Mouse (Mus musculus) heart, embryonic 12.5 days (tissue): ENCODE data around the gene Kmt5a. TPM values are rescaled to one million over a fixed set of nuclear protein-coding genes. Genes with fewer than 3 reads are reported as not detected.

Source experiments
- ATAC-seq: fragments of 200-750 bp; cut with Nextera tagmentation; 2 replicates; pipeline ENCODE4 v1.8.0; 2017; ENCODE audit warnings: moderate TSS enrichment, moderate library complexity; ENCODE audit not compliant: insufficient number of reproducible peaks, low FRiP score
- H3K27ac ChIP-seq: fragments of 300-500 bp; sonication (generic); 2 replicates; pipeline ENCODE4 v1.5.1; 2016; ENCODE audit warnings: mild to moderate bottlenecking, moderate library complexity; ENCODE audit not compliant: poor library complexity, severe bottlenecking
- H3K27me3 ChIP-seq: fragments of 300-500 bp; sonication (generic); replicated peaks from 2 replicates; pipeline ENCODE4 v1.6.1; 2016; ENCODE audit warnings: mild to moderate bottlenecking, moderate library complexity
- H3K36me3 ChIP-seq: fragments of 300-500 bp; sonication (generic); 2 replicates; pipeline ENCODE4 v1.6.1; 2016; ENCODE audit warnings: mild to moderate bottlenecking, moderate library complexity
- H3K4me1 ChIP-seq: fragments of 300-500 bp; sonication (generic); replicated peaks from 2 replicates; pipeline ENCODE4 v1.6.1; 2016; ENCODE audit warnings: mild to moderate bottlenecking
- H3K4me2 ChIP-seq: fragments of 300-500 bp; sonication (generic); 2 replicates; pipeline ENCODE4 v1.6.1; 2016; ENCODE audit warnings: mild to moderate bottlenecking, moderate library complexity
- H3K4me3 ChIP-seq: fragments of 300-500 bp; sonication (generic); 2 replicates; pipeline ENCODE4 v1.5.1; 2016; ENCODE audit warnings: mild to moderate bottlenecking
- H3K9ac ChIP-seq: fragments of 300-500 bp; sonication (generic); 2 replicates; pipeline ENCODE4 v1.6.1; 2016; ENCODE audit warnings: mild to moderate bottlenecking, moderate library complexity
- H3K9me3 ChIP-seq: fragments of 300-500 bp; sonication (generic); replicated peaks from 2 replicates; pipeline ENCODE4 v1.6.1; 2016; ENCODE audit warnings: mild to moderate bottlenecking, moderate library complexity
- WGBS: fragments of 180-500 bp; shearing (Covaris S2); methylation state at CpG from one replicate; pipeline ENCODE4 v1.1.7; 2016; 5-methylcytosine and 5-hydroxymethylcytosine counted together
- polyA plus RNA-seq: library from polyadenylated mRNA; unstranded; fragments of >200 nt; fragmentation: Nextera tagmentation; extraction: Ambion mirVana; gene quantifications from 2 replicates; pipeline ENCODE4 v1.2.1, GENCODE M21; 2016

The Kmt5a gene
- polyA plus RNA-seq, 1 experiment from 2014 or later = 81.1 TPM

- Histone ChIP-seq H3K9ac (no peak overlapping the region), H3K4me1 (no peaks in the 10 kb centered on the region), H3K4me3 (no peak overlapping the region), H3K27me3 (no peaks in the 10 kb centered on the region), H3K9me3 (no peaks in the 10 kb centered on the region), H3K27ac (no peak overlapping the region), H3K4me2 (no peak overlapping the region), H3K36me3 (peaks cover 76% of the 10 kb centered on the region)
- 80% methylated on average over 5 of the region's 5 CpGs for WGBS
- 0 out of 2 replicates have a peak, but pooled peaks have one; percentile 33 for ATAC-seq
Measured at GRCm38 (mm10) chr5:124463462-124463861, 23.7 kb downstream of the Kmt5a start.

- Histone ChIP-seq H3K27me3 (no peaks in the 10 kb centered on the region), H3K27ac (no peak overlapping the region), H3K36me3 (peaks cover 72% of the 10 kb centered on the region), H3K4me1 (no peaks in the 10 kb centered on the region), H3K4me3 (no peak overlapping the region), H3K4me2 (no peak overlapping the region), H3K9ac (no peak overlapping the region), H3K9me3 (no peaks in the 10 kb centered on the region)
- ATAC-seq = no peak
Measured at GRCm38 (mm10) chr5:124464905-124465304, 25.2 kb downstream of the Kmt5a start.

- H3K36me3 ChIP-seq = peaks cover 46% of the 10 kb centered on the region
- H3K27ac ChIP-seq = no peak overlapping the region
- WGBS = 81% methylated on average over 1 of the region's 1 CpGs
- no peak overlapping the region for H3K4me2 ChIP-seq
- no peaks in the 10 kb centered on the region for H3K27me3 ChIP-seq
- no peak overlapping the region for H3K9ac ChIP-seq
- no peaks in the 10 kb centered on the region for H3K9me3 ChIP-seq
- no peak for ATAC-seq
- H3K4me1 ChIP-seq = no peaks in the 10 kb centered on the region
- no peak overlapping the region for H3K4me3 ChIP-seq
Measured at GRCm38 (mm10) chr5:124467766-124468165, 28.0 kb downstream of the Kmt5a start.

- Histone ChIP-seq H3K27me3 (no peaks in the 10 kb centered on the region), H3K9ac (no peak overlapping the region), H3K36me3 (peaks cover 41% of the 10 kb centered on the region), H3K4me1 (no peaks in the 10 kb centered on the region), H3K9me3 (no peaks in the 10 kb centered on the region), H3K27ac (no peak overlapping the region), H3K4me2 (no peak overlapping the region), H3K4me3 (no peak overlapping the region)
- 84% methylated on average over 7 of the region's 7 CpGs for WGBS
- no peak for ATAC-seq
Measured at GRCm38 (mm10) chr5:124468365-124468764, 28.6 kb downstream of the Kmt5a start.

GRCm38 (mm10) chr5:124469486-124469885 is 29.8 kb downstream of the Kmt5a start:
- Histone ChIP-seq H3K4me3 (no peak overlapping the region), H3K9ac (no peak overlapping the region), H3K4me2 (no peak overlapping the region), H3K27me3 (no peaks in the 10 kb centered on the region), H3K36me3 (peaks cover 40% of the 10 kb centered on the region), H3K27ac (no peak overlapping the region), H3K9me3 (no peaks in the 10 kb centered on the region), H3K4me1 (no peaks in the 10 kb centered on the region)
- ATAC-seq = no peak
- 88% methylated on average over 6 of the region's 6 CpGs for WGBS

GRCm38 (mm10) chr5:124470591-124471171 is 31.0 kb downstream of the Kmt5a start:
- no peak overlapping the region for H3K9ac ChIP-seq
- no peak overlapping the region for H3K4me2 ChIP-seq
- H3K36me3 ChIP-seq = peaks cover 37% of the 10 kb centered on the region
- no peak for ATAC-seq
- H3K27me3 ChIP-seq = no peaks in the 10 kb centered on the region
- 86% methylated on average over 6 of the region's 6 CpGs for WGBS
- peaks cover 6% of the 10 kb centered on the region; the same call in 1 of the 2 replicates for H3K4me1 ChIP-seq
- no peak overlapping the region for H3K27ac ChIP-seq
- no peak overlapping the region for H3K4me3 ChIP-seq
- no peaks in the 10 kb centered on the region for H3K9me3 ChIP-seq

GRCm38 (mm10) chr5:124478873-124479204 is 39.1 kb downstream of the Kmt5a start:
- no peaks in the 10 kb centered on the region for H3K9me3 ChIP-seq
- peak overlapping the region; percentile 84 for H3K4me2 ChIP-seq
- WGBS = 56% methylated on average over 1 of the region's 1 CpGs
- H3K9ac ChIP-seq = no peak overlapping the region
- no peaks in the 10 kb centered on the region for H3K27me3 ChIP-seq
- H3K27ac ChIP-seq = peak overlapping the region; percentile 77
- ATAC-seq = no peak
- no peak overlapping the region for H3K4me3 ChIP-seq
- H3K4me1 ChIP-seq = peaks cover 26% of the 10 kb centered on the region; the same call in 1 of the 2 replicates
- H3K36me3 ChIP-seq = peaks cover 5% of the 10 kb centered on the region; the same call in 1 of the 2 replicates

GRCm38 (mm10) chr5:124480119-124480518 is 40.4 kb downstream of the Kmt5a start:
- 44% methylated on average over 4 of the region's 4 CpGs for WGBS
- no peaks in the 10 kb centered on the region for H3K27me3 ChIP-seq
- no peak overlapping the region for H3K4me2 ChIP-seq
- H3K36me3 ChIP-seq = no peaks in the 10 kb centered on the region
- no peak overlapping the region for H3K27ac ChIP-seq
- H3K4me3 ChIP-seq = no peak overlapping the region
- H3K4me1 ChIP-seq = peaks cover 32% of the 10 kb centered on the region; the same call in 1 of the 2 replicates
- no peaks in the 10 kb centered on the region for H3K9me3 ChIP-seq
- no peak for ATAC-seq
- no peak overlapping the region for H3K9ac ChIP-seq

- ATAC-seq = no peak
- Histone ChIP-seq H3K27ac (no peak overlapping the region), H3K27me3 (no peaks in the 10 kb centered on the region)
Measured at GRCm38 (mm10) chr5:124481714-124482113, 42.0 kb downstream of the Kmt5a start.

GRCm38 (mm10) chr5:124482436-124482965 is 42.8 kb downstream of the Kmt5a start:
- Histone ChIP-seq H3K4me2 (peak overlapping the region; percentile 78), H3K4me3 (peak overlapping the region; percentile 64), H3K9me3 (no peaks in the 10 kb centered on the region), H3K9ac (peak overlapping the region; percentile 83), H3K36me3 (no peaks in the 10 kb centered on the region), H3K4me1 (peaks cover 18% of the 10 kb centered on the region; the same call in 1 of the 2 replicates), H3K27ac (peak overlapping the region; percentile 98), H3K27me3 (no peaks in the 10 kb centered on the region)
- WGBS = 6% methylated on average over 13 of the region's 13 CpGs
- no peak for ATAC-seq

More at GRCm38 (mm10) chr5:124481714-124482113, 42.0 kb downstream of the Kmt5a start:
- H3K9me3 ChIP-seq = no peaks in the 10 kb centered on the region
- no peak overlapping the region for H3K4me2 ChIP-seq
- peaks cover 20% of the 10 kb centered on the region; the same call in 1 of the 2 replicates for H3K4me1 ChIP-seq
- H3K36me3 ChIP-seq = no peaks in the 10 kb centered on the region
- no peak overlapping the region for H3K4me3 ChIP-seq
- 84% methylated on average over 4 of the region's 4 CpGs for WGBS
- no peak overlapping the region for H3K9ac ChIP-seq

GRCm38 (mm10) chr5:124482966-124483654 is 43.4 kb downstream of the Kmt5a start, which contains the start of gene Snrnp35:
Gene Snrnp35, plus strand, starts transcription at chr5:124483134.
- Histone ChIP-seq H3K4me3 (peak within 1 kb of the TSS; percentile 64), H3K9me3 (no peaks in the 10 kb centered on the region), H3K36me3 (no peaks in the 10 kb centered on the region), H3K4me1 (peaks cover 18% of the 10 kb centered on the region; the same call in 1 of the 2 replicates), H3K27ac (peak within 1 kb of the TSS; percentile 98), H3K27me3 (no peaks in the 10 kb centered on the region), H3K4me2 (peak within 1 kb of the TSS; percentile 78), H3K9ac (peak within 1 kb of the TSS; percentile 83)
- ATAC-seq = peak; percentile 91
- under 1% methylated on average over 48 of the region's 48 CpGs for WGBS
